Mouse (Mus musculus) liver, embryonic 15.5 days (tissue): ENCODE measurements around the gene Fndc3b. TPM values are rescaled to one million over a fixed set of nuclear protein-coding genes. Genes with fewer than 3 reads are reported as not detected.

Source experiments
- ATAC-seq: fragments of 200-750 bp; cut with Nextera tagmentation; 2 replicates; pipeline ENCODE4 v1.8.0; 2017; ENCODE audit warnings: moderate number of reproducible peaks, mild to moderate bottlenecking, moderate library complexity; ENCODE audit not compliant: insufficient read depth
- H3K27ac ChIP-seq: fragments of 300-500 bp; sonication (generic); replicated peaks from 2 replicates; pipeline ENCODE4 v1.5.1; 2015; ENCODE audit warnings: mild to moderate bottlenecking, inconsistent platforms
- H3K27me3 ChIP-seq: fragments of 300-500 bp; sonication (generic); 2 replicates; pipeline ENCODE4 v1.6.1; 2015; ENCODE audit warnings: mild to moderate bottlenecking, inconsistent platforms
- H3K36me3 ChIP-seq: fragments of 300-500 bp; sonication (generic); replicated peaks from 2 replicates; pipeline ENCODE4 v1.6.1; 2015; ENCODE audit warnings: moderate library complexity, mild to moderate bottlenecking, inconsistent platforms
- H3K4me1 ChIP-seq: fragments of 300-500 bp; sonication (generic); replicated peaks from 2 replicates; pipeline ENCODE4 v1.6.1; 2015; ENCODE audit warnings: inconsistent platforms
- H3K4me2 ChIP-seq: fragments of 300-500 bp; sonication (generic); 2 replicates; pipeline ENCODE4 v1.6.1; 2015; ENCODE audit warnings: moderate library complexity, mild to moderate bottlenecking, inconsistent platforms
- H3K4me3 ChIP-seq: fragments of 300-500 bp; sonication (generic); replicated peaks from 2 replicates; pipeline ENCODE4 v1.5.1; 2015; ENCODE audit warnings: mild to moderate bottlenecking, inconsistent platforms
- H3K9ac ChIP-seq: fragments of 300-500 bp; sonication (generic); 2 replicates; pipeline ENCODE4 v1.6.1; 2015; ENCODE audit warnings: moderate library complexity, mild to moderate bottlenecking, inconsistent platforms
- H3K9me3 ChIP-seq: fragments of 300-500 bp; sonication (generic); replicated peaks from 2 replicates; pipeline ENCODE4 v1.6.1; 2016; ENCODE audit warnings: inconsistent platforms
- WGBS: fragments of 180-500 bp; shearing (Covaris S2); methylation state at CpG from one replicate; pipeline ENCODE4 v1.1.7; 2015; ENCODE audit warnings: mixed read lengths; ENCODE audit not compliant: insufficient replicate concordance; 5-methylcytosine and 5-hydroxymethylcytosine counted together
- polyA plus RNA-seq: library from polyadenylated mRNA; unstranded; fragments of >200 nt; fragmentation: Nextera tagmentation; extraction: Ambion mirVana; gene quantifications from 2 replicates; pipeline ENCODE4 v1.2.1, GENCODE M21; 2015

Fndc3b gene
- polyA plus RNA-seq, 1 experiment from 2014 or later, result 8.5 TPM

- Histone ChIP-seq H3K9ac (no peak overlapping the region), H3K4me3 (no peak overlapping the region), H3K27me3 (no peaks in the 10 kb centered on the region), H3K4me2 (no peak overlapping the region), H3K4me1 (peaks cover 30% of the 10 kb centered on the region), H3K36me3 (no peaks in the 10 kb centered on the region), H3K9me3 (no peaks in the 10 kb centered on the region), H3K27ac (no peak overlapping the region)
- 61% methylated on average over 6 of the region's 6 CpGs for WGBS
- ATAC-seq, result no peak
Observed at GRCm38 (mm10) chr3:27606626-27607025, 104.5 kb downstream of the Fndc3b start.

GRCm38 (mm10) chr3:27605613-27606012 lies 105.5 kb downstream of the Fndc3b start:
- no peak overlapping the region for H3K9ac ChIP-seq
- peaks cover 30% of the 10 kb centered on the region for H3K4me1 ChIP-seq
- H3K9me3 ChIP-seq, result no peaks in the 10 kb centered on the region
- no peaks in the 10 kb centered on the region for H3K27me3 ChIP-seq
- no peaks in the 10 kb centered on the region for H3K36me3 ChIP-seq
- H3K27ac ChIP-seq, result no peak overlapping the region
- H3K4me3 ChIP-seq, result no peak overlapping the region
- 61% methylated on average over 4 of the region's 4 CpGs for WGBS
- ATAC-seq, result no peak
- H3K4me2 ChIP-seq, result no peak overlapping the region

GRCm38 (mm10) chr3:27605081-27605480 lies 106.0 kb downstream of the Fndc3b start:
- no peaks in the 10 kb centered on the region for H3K27me3 ChIP-seq
- WGBS, result 63% methylated on average over 3 of the region's 3 CpGs
- ATAC-seq, result no peak
- H3K4me3 ChIP-seq, result no peak overlapping the region
- no peak overlapping the region for H3K27ac ChIP-seq
- no peaks in the 10 kb centered on the region for H3K9me3 ChIP-seq
- no peaks in the 10 kb centered on the region for H3K36me3 ChIP-seq
- H3K4me1 ChIP-seq, result peaks cover 30% of the 10 kb centered on the region
- no peak overlapping the region for H3K4me2 ChIP-seq
- no peak overlapping the region for H3K9ac ChIP-seq

- H3K9ac ChIP-seq, result no peak overlapping the region
- H3K9me3 ChIP-seq, result no peaks in the 10 kb centered on the region
- H3K4me1 ChIP-seq, result peaks cover 30% of the 10 kb centered on the region
- no peak for ATAC-seq
- H3K27me3 ChIP-seq, result no peaks in the 10 kb centered on the region
- WGBS, result 68% methylated on average over 4 of the region's 4 CpGs
- H3K4me2 ChIP-seq, result no peak overlapping the region
- no peak overlapping the region for H3K4me3 ChIP-seq
- H3K36me3 ChIP-seq, result no peaks in the 10 kb centered on the region
- no peak overlapping the region for H3K27ac ChIP-seq
Observed at GRCm38 (mm10) chr3:27604629-27605028, 106.5 kb downstream of the Fndc3b start.

GRCm38 (mm10) chr3:27603905-27604620 lies 107.0 kb downstream of the Fndc3b start:
- Histone ChIP-seq H3K4me3 (no peak overlapping the region), H3K27me3 (no peaks in the 10 kb centered on the region), H3K4me2 (no peak overlapping the region), H3K9ac (no peak overlapping the region), H3K4me1 (peaks cover 30% of the 10 kb centered on the region), H3K36me3 (no peaks in the 10 kb centered on the region), H3K27ac (no peak overlapping the region), H3K9me3 (no peaks in the 10 kb centered on the region)
- ATAC-seq, result no peak
- 68% methylated on average over 13 of the region's 13 CpGs for WGBS

GRCm38 (mm10) chr3:27600645-27601044 lies 110.5 kb downstream of the Fndc3b start:
- 25% methylated on average over 7 of the region's 7 CpGs for WGBS
- no peak overlapping the region for H3K27ac ChIP-seq

GRCm38 (mm10) chr3:27600197-27600596 lies 110.9 kb downstream of the Fndc3b start:
- no peaks in the 10 kb centered on the region for H3K27me3 ChIP-seq
- no peak overlapping the region for H3K9ac ChIP-seq
- ATAC-seq, result no peak
- H3K9me3 ChIP-seq, result no peaks in the 10 kb centered on the region
- 63% methylated on average over 4 of the region's 4 CpGs for WGBS
- no peak overlapping the region for H3K4me2 ChIP-seq
- H3K4me3 ChIP-seq, result no peak overlapping the region
- no peaks in the 10 kb centered on the region for H3K36me3 ChIP-seq
- no peak overlapping the region for H3K27ac ChIP-seq
- H3K4me1 ChIP-seq, result 0 out of 2 replicates have a peak, but pooled peaks cover 4% of the 10 kb centered on the region

More at GRCm38 (mm10) chr3:27600645-27601044, 110.5 kb downstream of the Fndc3b start:
- Histone ChIP-seq H3K4me3 (no peak overlapping the region), H3K9me3 (no peaks in the 10 kb centered on the region), H3K27me3 (no peaks in the 10 kb centered on the region), H3K4me2 (no peak overlapping the region), H3K9ac (no peak overlapping the region), H3K4me1 (0 out of 2 replicates have a peak, but pooled peaks cover 6% of the 10 kb centered on the region), H3K36me3 (no peaks in the 10 kb centered on the region)
- no peak for ATAC-seq

- no peak overlapping the region for H3K4me3 ChIP-seq
- WGBS, result 67% methylated on average over 11 of the region's 11 CpGs
- no peaks in the 10 kb centered on the region for H3K9me3 ChIP-seq
- no peak for ATAC-seq
- no peak overlapping the region for H3K4me2 ChIP-seq
- no peak overlapping the region for H3K9ac ChIP-seq
- H3K27ac ChIP-seq, result no peak overlapping the region
- no peaks in the 10 kb centered on the region for H3K27me3 ChIP-seq
- H3K4me1 ChIP-seq, result no peaks in the 10 kb centered on the region
- H3K36me3 ChIP-seq, result no peaks in the 10 kb centered on the region
Observed at GRCm38 (mm10) chr3:27598437-27599382, 112.4 kb downstream of the Fndc3b start.

GRCm38 (mm10) chr3:27593485-27594138 lies 117.5 kb downstream of the Fndc3b start:
- H3K27me3 ChIP-seq, result no peaks in the 10 kb centered on the region
- no peak overlapping the region for H3K4me3 ChIP-seq
- H3K9ac ChIP-seq, result no peak overlapping the region
- no peaks in the 10 kb centered on the region; the same call in 1 of the 2 replicates for H3K4me1 ChIP-seq
- no peak overlapping the region for H3K4me2 ChIP-seq
- 55% methylated on average over 7 of the region's 7 CpGs for WGBS
- ATAC-seq, result no peak
- no peaks in the 10 kb centered on the region for H3K9me3 ChIP-seq
- no peak overlapping the region for H3K27ac ChIP-seq
- 0 out of 2 replicates have a peak, but pooled peaks cover 4% of the 10 kb centered on the region for H3K36me3 ChIP-seq

- Histone ChIP-seq H3K27me3 (no peaks in the 10 kb centered on the region), H3K4me3 (no peak overlapping the region), H3K27ac (no peak overlapping the region), H3K9me3 (no peaks in the 10 kb centered on the region), H3K9ac (no peak overlapping the region), H3K36me3 (0 out of 2 replicates have a peak, but pooled peaks cover 4% of the 10 kb centered on the region), H3K4me1 (no peaks in the 10 kb centered on the region; the same call in 1 of the 2 replicates), H3K4me2 (no peak overlapping the region)
- no peak for ATAC-seq
- 65% methylated on average over 11 of the region's 11 CpGs for WGBS
Observed at GRCm38 (mm10) chr3:27592728-27593484, 118.2 kb downstream of the Fndc3b start.
